Mouse (Mus musculus): ENCODE data around the gene Kcnc2. TPM values are rescaled to one million over a fixed set of nuclear protein-coding genes. Genes with fewer than 3 reads are reported as not detected.
"Not testable (repeated sequence)": the region's sequence is repeated elsewhere in the genome, so short reads cannot be mapped to it uniquely, and the experiment has no call there.

The Kcnc2 gene
- total RNA-seq (2015; ENCODE audit: low replicate concordance) (not detected in 2 replicates), total RNA-seq (2017; ENCODE audit: low replicate concordance) (not detected in 2 replicates)

GRCm38 (mm10) chr10:112270887-112271802 is at the start of gene Kcnc2:
TSS of gene Kcnc2 (plus strand) at chr10:112271121.
- ATAC-seq (replicated peaks; ENCODE audit: low FRiP score, poor library complexity, severe bottlenecking), result no peak

- no peak for ATAC-seq (replicated peaks; ENCODE audit: low FRiP score, poor library complexity, severe bottlenecking)
Measured at GRCm38 (mm10) chr10:112227073-112227472, 43.8 kb upstream of the Kcnc2 start.

GRCm38 (mm10) chr10:112229091-112229843 is 41.7 kb upstream of the Kcnc2 start:
- ATAC-seq (replicated peaks; ENCODE audit: low FRiP score, poor library complexity, severe bottlenecking), result not testable (repeated sequence)

DNA sequence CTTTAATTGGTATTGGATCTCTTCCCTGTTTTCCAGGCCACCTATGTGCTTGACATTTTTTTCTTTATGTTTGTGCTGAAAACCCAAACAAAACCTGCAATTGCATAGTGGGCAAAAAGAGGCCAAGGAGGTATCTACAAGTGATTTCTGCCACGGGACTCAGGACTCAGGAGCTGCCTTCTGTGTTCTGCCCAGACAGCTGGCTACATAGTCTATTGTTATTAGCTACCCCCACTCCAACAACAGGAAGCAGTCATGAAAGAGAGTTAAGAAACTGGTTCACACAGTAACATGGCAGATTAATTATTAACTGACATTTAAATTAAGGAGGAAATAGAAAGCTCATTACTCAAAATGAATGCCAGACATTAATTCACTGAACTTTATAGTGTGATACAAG is 38.2 kb upstream of the Kcnc2 start:
- not testable (repeated sequence) for ATAC-seq (replicated peaks; ENCODE audit: low FRiP score, poor library complexity, severe bottlenecking)

- ATAC-seq (replicated peaks; ENCODE audit: low FRiP score, poor library complexity, severe bottlenecking), result not testable (repeated sequence)
Measured at GRCm38 (mm10) chr10:112235396-112235940, 35.5 kb upstream of the Kcnc2 start.

DNA sequence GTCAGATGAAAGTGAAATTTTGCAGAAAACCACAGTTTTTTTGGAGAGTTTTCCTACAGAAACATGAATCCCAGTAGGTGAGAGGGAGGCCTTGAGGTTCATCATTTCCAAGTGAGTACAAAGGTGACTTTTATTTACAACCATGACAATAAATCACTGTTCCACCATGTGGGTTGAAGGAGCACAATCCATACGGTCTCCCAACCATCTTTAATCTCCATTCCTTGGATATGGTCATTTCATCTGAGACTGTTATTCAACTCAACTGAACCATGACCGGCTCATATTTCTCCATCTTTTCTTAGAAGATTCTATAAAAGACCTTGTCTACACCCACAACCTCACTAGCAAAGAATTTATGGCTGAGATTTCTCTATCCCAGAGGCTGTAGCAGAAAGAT is 22.6 kb upstream of the Kcnc2 start:
- ATAC-seq (replicated peaks; ENCODE audit: low FRiP score, poor library complexity, severe bottlenecking), result no peak

DNA sequence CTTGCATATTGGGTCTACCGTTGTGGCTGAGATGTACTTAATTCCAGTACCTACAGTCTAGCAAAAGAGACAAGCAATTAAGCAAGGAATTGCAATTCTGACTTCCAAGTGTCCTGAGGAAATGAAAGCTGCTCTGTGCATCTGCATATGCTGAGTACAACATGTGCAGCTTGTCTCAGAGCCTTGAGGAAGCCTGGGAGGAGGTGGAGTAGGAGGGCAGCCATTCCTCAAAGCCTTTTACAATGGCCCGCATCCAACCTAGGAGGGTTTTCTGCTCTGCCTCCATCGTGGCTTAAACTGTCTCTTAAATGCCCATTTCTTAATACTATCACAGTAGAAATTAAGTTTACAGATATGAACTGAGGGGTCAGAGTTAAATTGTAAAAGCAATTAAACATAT is 7.5 kb upstream of the Kcnc2 start:
- no peak for ATAC-seq (replicated peaks; ENCODE audit: low FRiP score, poor library complexity, severe bottlenecking)

DNA sequence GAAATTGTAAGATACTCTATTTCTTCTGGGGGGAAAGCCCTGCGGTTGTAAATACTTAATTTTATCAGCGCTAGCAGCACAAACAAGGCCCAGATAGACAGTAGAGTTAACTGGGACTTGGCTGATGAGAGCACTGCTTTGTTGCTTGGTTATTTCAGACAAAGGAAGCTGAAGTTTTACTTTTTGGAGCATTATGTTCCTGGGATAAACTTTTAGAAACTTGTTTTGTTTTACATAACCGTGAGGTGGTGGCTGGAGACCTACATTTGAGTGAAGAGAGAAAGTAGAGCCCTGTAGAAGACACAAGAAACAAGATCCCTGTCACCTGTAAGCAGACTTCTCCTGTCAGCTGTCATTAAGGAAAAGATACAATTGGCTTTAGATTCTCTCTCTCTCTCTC is 1.4 kb upstream of the Kcnc2 start:
- ATAC-seq (replicated peaks; ENCODE audit: low FRiP score, poor library complexity, severe bottlenecking), result no peak

GRCm38 (mm10) chr10:112269939-112270781 is 761 bp upstream of the Kcnc2 start:
- no peak for ATAC-seq (replicated peaks; ENCODE audit: low FRiP score, poor library complexity, severe bottlenecking)

DNA sequence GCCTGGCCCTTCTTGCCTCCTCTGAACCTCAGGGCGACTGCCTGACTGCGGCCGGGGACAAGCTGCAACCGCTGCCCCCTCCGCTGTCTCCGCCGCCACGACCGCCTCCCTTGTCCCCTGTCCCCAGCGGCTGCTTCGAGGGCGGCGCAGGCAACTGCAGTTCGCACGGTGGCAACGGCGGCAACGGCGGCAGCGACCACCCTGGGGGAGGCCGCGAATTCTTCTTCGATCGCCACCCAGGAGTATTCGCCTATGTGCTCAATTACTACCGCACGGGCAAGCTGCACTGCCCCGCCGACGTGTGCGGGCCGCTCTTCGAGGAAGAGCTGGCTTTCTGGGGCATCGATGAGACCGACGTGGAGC is 863 bp downstream of the Kcnc2 start:
- no peak for ATAC-seq (replicated peaks; ENCODE audit: low FRiP score, poor library complexity, severe bottlenecking)

GRCm38 (mm10) chr10:112272171-112272570 is 1.2 kb downstream of the Kcnc2 start:
- ATAC-seq (replicated peaks; ENCODE audit: low FRiP score, poor library complexity, severe bottlenecking), result no peak

DNA sequence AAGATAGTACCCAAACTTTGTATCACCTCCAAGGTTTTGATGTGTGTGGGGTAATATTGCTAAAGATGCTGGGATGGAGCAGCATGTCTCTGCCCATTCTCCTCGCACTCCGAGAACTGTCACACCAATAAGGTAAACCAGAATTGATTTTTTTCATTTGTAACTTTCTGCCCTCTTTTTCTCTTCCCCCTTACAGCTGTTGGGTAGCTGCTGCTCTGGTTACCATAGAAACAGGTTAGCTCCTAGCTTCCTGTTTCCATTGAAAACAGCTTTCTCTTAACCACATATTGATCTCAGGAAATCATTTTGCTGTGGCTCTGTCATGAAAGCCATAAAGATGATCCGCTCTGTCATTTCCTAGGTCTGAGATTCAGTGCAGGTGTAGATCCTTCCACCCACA is 7.1 kb downstream of the Kcnc2 start:
- ATAC-seq (replicated peaks; ENCODE audit: low FRiP score, poor library complexity, severe bottlenecking), result no peak

GRCm38 (mm10) chr10:112315136-112315535 is 44.2 kb downstream of the Kcnc2 start:
- no peak for ATAC-seq (replicated peaks; ENCODE audit: low FRiP score, poor library complexity, severe bottlenecking)

DNA sequence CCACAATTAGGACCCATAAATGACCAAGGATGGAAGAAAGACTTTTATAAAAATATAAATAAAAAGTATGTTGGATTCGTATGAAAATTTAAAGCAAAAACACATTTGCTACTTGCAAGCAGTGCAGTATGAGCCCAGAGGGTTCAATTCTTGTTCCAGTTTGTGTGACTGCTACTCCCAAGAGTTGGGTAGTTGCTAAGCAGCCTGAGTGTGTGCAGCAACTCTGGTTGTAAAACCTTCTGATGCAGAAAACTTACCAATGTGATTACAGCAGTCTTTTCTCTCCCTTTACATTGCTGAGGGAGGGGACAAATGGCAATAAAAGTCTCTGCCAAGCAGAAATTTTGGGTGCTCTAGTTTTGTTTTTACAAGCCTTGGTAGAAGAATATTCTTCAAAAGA is 46.9 kb downstream of the Kcnc2 start:
- no peak for ATAC-seq (replicated peaks; ENCODE audit: low FRiP score, poor library complexity, severe bottlenecking)

- no peak for ATAC-seq (replicated peaks; ENCODE audit: low FRiP score, poor library complexity, severe bottlenecking)
Measured at GRCm38 (mm10) chr10:112357669-112358362, 86.9 kb downstream of the Kcnc2 start.

DNA sequence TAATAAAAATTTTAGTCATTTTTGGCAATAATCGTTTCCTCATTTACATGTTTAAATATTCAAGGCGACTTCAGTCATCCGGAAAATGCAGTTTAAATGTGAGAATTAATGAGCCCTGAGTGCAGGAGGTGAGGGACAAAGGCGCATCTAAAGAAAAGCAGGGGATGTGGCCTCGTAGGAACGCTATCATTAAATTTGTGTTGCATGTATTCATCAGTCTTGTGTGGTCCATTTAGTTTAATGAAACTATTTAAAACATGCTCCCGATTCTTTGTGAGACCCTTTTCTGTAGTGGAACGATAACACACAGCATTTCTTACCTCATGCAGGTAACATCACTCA is 87.4 kb downstream of the Kcnc2 start:
- ATAC-seq (replicated peaks; ENCODE audit: low FRiP score, poor library complexity, severe bottlenecking), result no peak

- no peak for ATAC-seq (replicated peaks; ENCODE audit: low FRiP score, poor library complexity, severe bottlenecking)
Measured at GRCm38 (mm10) chr10:112360704-112361103, 89.8 kb downstream of the Kcnc2 start.

DNA sequence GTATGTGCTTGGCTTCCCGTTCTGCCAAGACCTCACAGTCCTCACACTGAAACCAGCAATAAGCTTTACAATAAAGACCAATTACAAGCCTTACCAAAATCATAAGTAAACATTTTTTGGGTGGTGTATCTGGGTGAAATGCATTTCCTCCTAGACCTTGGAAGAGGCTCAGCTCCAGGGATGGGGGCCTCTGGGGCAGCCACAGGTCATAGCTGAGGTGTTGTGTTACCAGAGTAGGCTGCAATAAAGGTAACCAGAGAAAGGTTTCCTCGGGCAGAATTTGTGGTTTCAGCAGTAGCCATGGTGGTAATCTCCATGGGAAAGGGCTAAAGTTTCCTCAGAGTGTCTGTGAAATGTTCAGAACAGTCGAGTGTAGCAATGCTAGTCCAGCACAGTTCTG is 97.4 kb downstream of the Kcnc2 start:
- ATAC-seq (replicated peaks; ENCODE audit: low FRiP score, poor library complexity, severe bottlenecking), result no peak

GRCm38 (mm10) chr10:112377163-112377562 is 106.2 kb downstream of the Kcnc2 start:
- ATAC-seq (replicated peaks; ENCODE audit: low FRiP score, poor library complexity, severe bottlenecking), result no peak

Data from erythroblast, adult 5-6 weeks (primary cell).